Mouse (Mus musculus): ENCODE results near the gene Grifin.

The Grifin gene

DNA sequence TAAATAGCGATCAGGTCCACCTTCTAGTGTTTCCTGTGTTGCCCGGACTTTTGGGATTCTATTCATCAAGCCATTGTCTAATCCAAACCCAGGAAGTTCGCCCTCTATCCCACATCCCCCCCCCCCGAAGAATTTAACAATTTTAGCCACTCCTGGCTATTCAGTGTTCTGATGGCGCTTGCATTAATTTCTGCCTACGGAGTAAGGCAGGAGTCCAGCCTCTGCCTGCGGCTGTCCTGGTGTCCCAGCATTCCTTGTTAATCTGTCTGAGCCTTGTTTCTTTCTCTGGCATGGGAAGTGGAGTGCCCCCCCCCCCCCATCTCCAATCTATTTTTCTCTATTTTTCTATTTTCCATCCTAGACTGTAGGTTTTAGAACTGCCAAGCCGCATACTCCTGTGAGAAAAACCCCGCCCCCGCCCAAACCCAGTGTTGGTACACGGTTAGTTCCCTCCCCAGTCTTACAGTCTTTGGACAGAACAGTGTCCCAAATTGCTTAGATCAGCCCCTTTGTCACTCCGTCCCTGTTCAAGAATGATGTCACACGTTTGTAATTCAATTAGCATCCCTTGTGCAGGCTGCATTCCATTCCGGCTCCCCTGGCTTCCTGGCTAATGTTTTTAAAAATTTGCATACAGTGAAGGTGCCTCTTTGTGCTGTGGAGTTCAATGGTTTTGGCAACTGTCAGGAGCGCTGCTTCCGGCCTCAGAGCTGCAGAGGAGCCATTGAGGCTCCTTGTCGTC is 15.4 kb downstream of the Grifin start:
- peak in 1 of 2 experiments; percentile 59 for DNase-seq (ENCODE audit: low spot score in 2 of 2)

- no peak for DNase-seq (ENCODE audit: low spot score in 2 of 2)
Measured at GRCm38 (mm10) chr5:140546332-140546731, 18.5 kb downstream of the Grifin start.

GRCm38 (mm10) chr5:140545651-140546050 is 19.2 kb downstream of the Grifin start:
- no peak for DNase-seq (ENCODE audit: low spot score in 2 of 2)

DNA sequence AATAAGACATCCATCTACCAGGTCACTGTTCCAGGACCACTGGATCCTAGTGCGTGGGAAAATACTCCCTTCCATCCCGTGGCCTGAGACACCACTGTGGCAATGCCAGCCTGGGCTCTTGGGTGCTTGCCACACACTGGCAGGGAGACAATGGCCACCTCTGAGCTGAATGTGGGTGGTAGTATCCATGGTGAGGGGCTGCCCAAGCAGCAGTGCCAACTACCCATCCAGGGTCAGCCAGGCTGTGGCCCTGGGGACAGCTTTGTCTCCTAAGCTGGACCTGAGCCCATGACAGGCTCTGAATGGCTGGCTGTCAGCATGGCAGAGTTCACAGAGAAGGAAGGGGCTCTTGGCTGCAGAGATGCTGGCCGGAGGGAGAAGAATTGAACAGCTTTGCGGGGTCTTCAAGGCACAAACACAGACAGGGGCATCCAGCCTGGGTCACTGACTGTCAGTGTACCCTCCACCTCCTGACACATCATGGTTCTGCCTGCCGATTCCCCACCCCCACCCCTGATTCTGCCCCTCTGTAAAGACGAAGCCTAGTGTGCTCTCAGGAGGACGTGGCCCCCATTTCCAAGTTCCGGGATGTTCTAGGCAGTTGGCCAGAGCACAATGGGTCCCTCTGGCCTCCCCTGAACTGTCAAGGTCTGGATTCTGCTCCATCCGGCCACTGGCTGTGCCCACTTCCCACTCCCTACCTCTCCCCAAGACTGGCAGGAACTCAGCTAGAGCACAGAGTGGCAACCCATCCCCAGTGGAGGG is 21.9 kb downstream of the Grifin start:
- DNase-seq (ENCODE audit: low spot score in 2 of 2): peak; percentile 70 to 78

DNA sequence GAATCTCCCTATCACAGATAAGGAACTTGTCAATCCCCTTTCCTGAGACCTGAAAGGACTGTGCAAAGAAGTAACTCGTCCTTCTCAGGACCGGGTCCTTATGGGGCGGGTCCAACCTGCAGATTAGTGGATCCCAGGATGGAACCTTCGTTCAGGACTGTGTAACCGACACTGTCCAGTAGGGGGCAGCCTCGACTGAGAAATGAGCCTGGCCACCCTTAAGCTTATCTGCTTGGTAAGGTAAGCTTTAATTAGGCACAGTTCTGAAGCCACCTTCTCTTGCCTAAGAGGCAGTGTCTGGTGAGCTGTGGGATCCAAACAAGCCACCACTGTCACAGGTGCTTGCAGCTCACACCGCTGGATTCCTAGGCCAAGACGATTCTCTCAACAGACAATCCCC is 24.8 kb downstream of the Grifin start:
- peak in 1 of 2 experiments; percentile 76 for DNase-seq (ENCODE audit: low spot score in 2 of 2)

- no peak for DNase-seq (ENCODE audit: low spot score in 2 of 2)
Measured at GRCm38 (mm10) chr5:140538111-140538683, 26.7 kb downstream of the Grifin start.

DNA sequence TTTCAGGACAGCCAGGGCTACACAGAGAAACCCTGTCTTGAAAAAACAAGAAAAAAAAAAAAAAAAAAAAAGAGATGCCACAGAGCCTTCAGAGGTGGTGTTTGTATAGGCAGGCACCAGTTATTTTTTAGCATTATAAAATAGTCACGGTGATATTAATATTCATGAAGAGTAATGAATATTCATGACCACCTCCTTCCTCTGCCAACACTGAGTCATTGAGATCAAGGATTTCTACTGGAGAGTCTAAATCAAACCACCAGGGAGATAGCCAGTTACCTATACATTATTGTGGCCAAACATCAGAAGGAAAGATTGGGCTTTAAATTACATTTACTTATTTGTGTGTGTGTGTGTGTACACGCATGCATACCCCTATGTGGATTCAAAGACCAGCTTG is 38.1 kb downstream of the Grifin start:
- DNase-seq (ENCODE audit: low spot score in 2 of 2): no peak

- no peak for DNase-seq (ENCODE audit: low spot score in 2 of 2)
Measured at GRCm38 (mm10) chr5:140521196-140521595, 43.7 kb downstream of the Grifin start.

DNA sequence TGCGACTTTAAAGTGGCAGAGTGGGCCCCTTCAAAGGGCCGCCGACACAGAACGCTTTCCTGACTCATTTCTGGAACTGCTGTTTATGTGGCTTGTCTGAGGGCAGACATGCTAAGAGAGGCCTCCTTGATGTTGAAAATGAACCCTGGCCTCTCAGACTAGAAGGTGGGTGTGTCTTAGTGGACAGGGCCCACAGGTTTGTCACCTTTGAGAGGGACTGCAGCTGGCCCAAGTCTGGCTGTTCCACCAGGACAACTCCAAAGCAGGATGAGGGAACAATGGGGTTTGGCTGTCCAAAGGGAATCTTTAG is 47.0 kb downstream of the Grifin start:
- no peak for DNase-seq (ENCODE audit: low spot score in 2 of 2)

DNA sequence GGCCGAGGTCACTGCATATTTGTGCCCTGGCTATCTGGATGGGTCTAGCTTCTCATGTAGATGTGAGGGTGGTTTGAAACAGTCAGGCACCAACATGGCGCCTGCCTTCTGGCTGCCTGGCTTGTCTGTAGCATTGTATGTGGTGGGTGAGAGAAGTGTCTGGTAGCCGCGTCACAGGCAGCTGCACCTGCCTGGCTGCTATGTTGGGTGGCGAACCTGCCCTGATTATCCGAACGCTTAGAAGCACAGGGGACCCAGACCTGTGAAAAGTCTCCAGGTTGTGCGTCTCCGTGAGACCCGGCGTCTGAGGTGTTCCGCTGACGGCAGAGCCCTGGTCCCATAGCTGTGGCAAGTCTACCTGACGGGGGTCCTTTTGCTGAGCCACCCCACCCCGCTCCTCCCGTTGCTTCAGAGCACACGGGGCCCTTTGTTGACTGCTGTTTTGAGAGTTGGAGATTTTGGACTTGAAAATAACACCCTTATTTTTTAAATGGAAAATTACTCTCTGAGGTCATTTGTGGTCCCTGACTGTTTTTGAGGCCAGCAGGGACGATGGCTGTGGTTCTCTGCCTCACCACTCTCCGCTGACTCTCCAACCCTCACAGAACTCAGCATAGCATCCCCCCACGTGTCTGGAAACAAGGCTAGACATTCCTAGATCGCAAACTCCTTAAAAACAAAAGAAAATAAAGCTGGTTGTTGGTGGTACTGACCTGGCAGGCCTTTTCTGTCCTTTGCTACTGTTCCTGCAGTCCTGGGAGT is 47.5 kb downstream of the Grifin start:
- no peak for DNase-seq (ENCODE audit: low spot score in 2 of 2)

DNA sequence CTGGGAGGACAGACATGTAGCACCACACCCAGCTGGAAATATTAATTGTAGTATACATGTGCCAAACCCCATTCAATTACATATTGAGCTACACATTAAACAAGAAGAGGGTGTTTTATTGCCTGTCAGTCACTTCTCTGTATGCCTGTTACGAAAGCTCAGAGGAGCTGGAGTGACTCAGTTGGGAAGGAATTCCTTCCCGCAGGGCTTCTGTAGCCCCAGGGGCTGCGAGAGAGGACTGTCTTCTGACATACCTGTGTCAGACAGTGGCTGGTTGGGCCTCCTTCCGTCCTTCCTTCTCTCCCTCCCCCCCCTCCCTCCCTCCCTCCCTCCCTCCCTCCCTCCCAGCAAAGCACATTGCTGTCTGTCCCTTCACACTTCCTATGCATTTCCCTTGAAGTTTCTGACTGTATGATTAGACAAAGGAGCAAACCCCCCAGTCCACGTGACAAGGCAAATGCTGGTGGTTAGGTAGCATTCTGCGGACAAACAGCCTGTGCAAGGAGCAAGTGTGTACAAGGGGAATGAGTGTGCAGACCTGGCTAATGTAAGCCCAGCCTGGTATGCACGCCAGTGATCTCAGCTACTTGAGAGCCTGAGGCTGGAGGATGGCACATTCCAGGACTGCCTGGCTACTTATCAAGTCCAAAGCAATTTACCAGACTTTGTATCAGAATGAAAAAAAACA is 49.9 kb downstream of the Grifin start:
- no peak for DNase-seq (ENCODE audit: low spot score in 2 of 2)

- no peak for DNase-seq (ENCODE audit: low spot score in 2 of 2)
Measured at GRCm38 (mm10) chr5:140513921-140514320, 51.0 kb downstream of the Grifin start.

Data from frontal cortex, postnatal 10 days (tissue).